ENCODE assay signal across 24 mouse cellular contexts in genomic region chr7:81063332-81063731, GRCm38 (mm10). TPM values are rescaled to one million over a fixed set of nuclear protein-coding genes. Genes with fewer than 3 reads are reported as not detected.
DNase-seq lines count a peak whose midpoint lies in the region; ATAC-seq and TF ChIP-seq lines count a peak whose summit lies in the region.
"Had no signal": no experiment of that assay in that cellular context is flagged by ENCODE, and none has a peak within 500 bp of the region (broad histone marks: within the 10 kb centered on the region; RNA-seq: fewer than 3 reads in every experiment).

No protein-coding gene starts in this region.

- TF ChIP-seq EP300 in ES-Bruce4 (IDR thresholded peaks at IDR 0.05; ENCODE audit: insufficient read depth, low read depth, low read length), result peak; percentile 94

- H3K9me3 ChIP-seq in heart, embryonic 13.5 days, result no peaks in the 10 kb centered on the region
- H3K9me3 ChIP-seq in ES-Bruce4 (replicated peaks; ENCODE audit: control insufficient read depth, insufficient read depth, low read length, poor library complexity, severe bottlenecking) (no peaks in the 10 kb centered on the region), ES-E14 (ENCODE audit: control insufficient read depth, insufficient read depth, low read depth, low read length) (no peaks in the 10 kb centered on the region)
- H3K9me3 ChIP-seq: embryonic facial prominence, embryonic 15.5 days; forebrain, embryonic 10.5 days; heart, embryonic 15.5 days; hindbrain, embryonic 12.5 days had no signal

- H3K4me3 ChIP-seq in heart, embryonic 13.5 days, result no peak overlapping the region
- peak overlapping the region; percentile 51 for H3K4me3 ChIP-seq in ES-Bruce4 (ENCODE audit: low read depth, low read length)
- H3K4me3 ChIP-seq in ES-E14 (ENCODE audit: insufficient read depth in 1 of 2, low read depth in 1 of 2, low read length in 2 of 2, poor library complexity in 1 of 2, severe bottlenecking in 1 of 2), result peak overlapping the region; percentile 16 to 55
- H3K4me3 ChIP-seq: embryonic facial prominence, embryonic 15.5 days; erythroblast, embryonic 14.5 days; forebrain, embryonic 10.5 days; heart, adult 2 months; heart, embryonic 15.5 days; hindbrain, embryonic 12.5 days had no signal

- no peak for ATAC-seq in heart, embryonic 13.5 days (ENCODE audit: extremely low read depth, insufficient number of reproducible peaks, low FRiP score, low TSS enrichment)
- ATAC-seq: forebrain, embryonic 14.5 days; hindbrain, embryonic 16.5 days; inflammation-experienced regulatory T-cells, adult 6 months had no signal

- no peak overlapping the region for H3K9ac ChIP-seq in heart, embryonic 13.5 days
- H3K9ac ChIP-seq in ES-Bruce4 (ENCODE audit: low read depth, poor library complexity, severe bottlenecking), result peak overlapping the region; percentile 40
- H3K9ac ChIP-seq in ES-E14 (ENCODE audit: insufficient read depth, low read depth, low read length, poor library complexity, severe bottlenecking), result peak overlapping the region; percentile 28; the same call in 1 of the 2 replicates
- H3K9ac ChIP-seq: embryonic facial prominence, embryonic 15.5 days; heart, embryonic 15.5 days; hindbrain, embryonic 12.5 days had no signal

- DNase-seq in heart, adult 18-20 months, result no peak
- peak; percentile 72 for DNase-seq in ES-E14 (ENCODE audit: low read depth, low spot score)
- no peak for DNase-seq in kidney, adult 18-20 months
- no peak for DNase-seq in kidney, postnatal 36 days
- DNase-seq: adrenal gland, postnatal 10 days; cerebellum, adult 11 months; cerebellum, adult 8-10 months; cerebellum, postnatal 14 days; embryo, embryonic 11 days; heart, adult 2 months; heart, postnatal 4 days; kidney, adult 11 months had no signal

- 62% methylated on average over 9 of the region's 9 CpGs for WGBS in heart, embryonic 13.5 days

- H3K27ac ChIP-seq in heart, embryonic 13.5 days (replicated peaks), result 0 out of 2 replicates have a peak overlapping the region, but pooled peaks have one; percentile 1
- H3K27ac ChIP-seq in ES-Bruce4 (ENCODE audit: insufficient read depth, low read length) (peak overlapping the region; percentile 62), ES-E14 (ENCODE audit: insufficient read depth, low read depth, low read length, poor library complexity, severe bottlenecking) (peak overlapping the region; percentile 51)
- H3K27ac ChIP-seq: embryonic facial prominence, embryonic 15.5 days; forebrain, embryonic 10.5 days; heart, adult 2 months; heart, embryonic 15.5 days; hindbrain, embryonic 12.5 days had no signal

- peak; percentile 5 for TF ChIP-seq POLR2A in ES-Bruce4 (IDR thresholded peaks at IDR 0.05; ENCODE audit: insufficient read depth, low read length)

- peaks cover 55% of the 10 kb centered on the region for H3K36me3 ChIP-seq in heart, embryonic 13.5 days
- H3K36me3 ChIP-seq in ES-Bruce4 (ENCODE audit: control insufficient read depth, insufficient read depth, low read length, poor library complexity, severe bottlenecking) (no peaks in the 10 kb centered on the region), ES-E14 (ENCODE audit: control insufficient read depth, insufficient read depth, low read length, poor library complexity, severe bottlenecking) (no peaks in the 10 kb centered on the region)
- H3K36me3 ChIP-seq: embryonic facial prominence, embryonic 15.5 days; forebrain, embryonic 10.5 days; hindbrain, embryonic 12.5 days had no signal

- in situ Hi-C loops in ES-E14 (cut with MboI; ENCODE audit: low sequenced_read_pairs in 2 of 2, unreplicated experiment in 2 of 2), result loop anchor here in 1 of 2 experiments (10.0 kb wide), 1 partner anchor 179 kb away; no protein-coding TSS in a partner anchor

- no peaks in the 10 kb centered on the region for H3K27me3 ChIP-seq in heart, embryonic 13.5 days (replicated peaks)
- H3K27me3 ChIP-seq in ES-Bruce4 (ENCODE audit: control insufficient read depth, insufficient read depth, low read length, poor library complexity, severe bottlenecking), result no peaks in the 10 kb centered on the region
- H3K27me3 ChIP-seq: embryonic facial prominence, embryonic 15.5 days; heart, embryonic 15.5 days; hindbrain, embryonic 12.5 days had no signal

- peaks cover 58% of the 10 kb centered on the region for H3K4me1 ChIP-seq in heart, embryonic 13.5 days
- peaks cover 5% of the 10 kb centered on the region for H3K4me1 ChIP-seq in ES-Bruce4 (ENCODE audit: control insufficient read depth, insufficient read depth, low read length)
- peaks cover 11 to 20% of the 10 kb centered on the region in 2 experiments; a peak in 3 of 4 replicates for H3K4me1 ChIP-seq in ES-E14 (ENCODE audit: control insufficient read depth in 2 of 2, insufficient read depth in 2 of 2, low read length in 2 of 2, poor library complexity in 1 of 2)

- no peak for TF ChIP-seq CTCF in ES-Bruce4 (IDR thresholded peaks at IDR 0.05; ENCODE audit: low read depth, low read length)

- H3K4me2 ChIP-seq in heart, embryonic 13.5 days, result no peak overlapping the region
- H3K4me2 ChIP-seq: embryonic facial prominence, embryonic 15.5 days; heart, embryonic 15.5 days; hindbrain, embryonic 12.5 days had no signal

TF ChIP-seq in ES-E14, 5 proteins besides CTCF, POLR2A, EP300 and RAD21:
- TF ChIP-seq HCFC1 (IDR thresholded peaks at IDR 0.05; ENCODE audit: borderline replicate concordance, insufficient read depth, low read length), result no peak

RNA-seq across cellular contexts. Expression of gene Alpk3, which starts 5.9 kb away (rescaled TPM):
- polyA plus RNA-seq in heart, embryonic 13.5 days (2015; fragmentation: Nextera tagmentation; extraction: Ambion mirVana), result 21.4 and 23.5 TPM in 2 replicates
- total RNA-seq in heart, adult 18-20 months (2021), result 100 to 1,000 TPM; 112 to 119 TPM
- 3.1 and 3.2 TPM in 2 replicates for polyA plus RNA-seq in ES-Bruce4 (2011; ENCODE audit: insufficient read depth, insufficient read length, low read depth, missing spikeins)
- total RNA-seq in ES-E14 (2012; rRNA removed), result 3.3 and 9.4 TPM in 2 replicates

RNA-seq across cellular contexts. Expression of gene Slc28a1, which starts 51.3 kb away (rescaled TPM):
- 0.05 and 0.11 TPM in 2 replicates for polyA plus RNA-seq in heart, embryonic 13.5 days (2015; fragmentation: Nextera tagmentation; extraction: Ambion mirVana)
- total RNA-seq in heart, adult 18-20 months (2021), result under 1 TPM; 0.12 to 0.21 TPM
- polyA plus RNA-seq in ES-Bruce4 (2011; ENCODE audit: insufficient read depth, insufficient read length, low read depth, missing spikeins), result 4.5 and 4.7 TPM in 2 replicates
- 44.8 and 69.2 TPM in 2 replicates for total RNA-seq in ES-E14 (2012; rRNA removed)
- total RNA-seq: common myeloid progenitor, adult 5-6 weeks had no signal
- polyA plus RNA-seq: embryonic facial prominence, embryonic 11.5 days; embryonic facial prominence, embryonic 15.5 days; erythroblast, embryonic 14.5 days; forebrain, embryonic 10.5 days; forebrain, embryonic 14.5 days; hindbrain, embryonic 12.5 days; hindbrain, embryonic 16.5 days; inflammation-experienced regulatory T-cells, adult 6 months had no signal

Comparison
In these comparisons a context has a peak if more than half of its experiments do, and no peak if none do; other contexts are left out.
1. H3K27ac ChIP-seq: peak in every context shown above with its lines; median percentile 62 in ES-Bruce4; 51 in ES-E14; 1 in heart, embryonic 13.5 days.
2. RNA of gene Alpk3, which starts 5.9 kb away (total RNA-seq): 112 to 119 TPM in heart, adult 18-20 months; 3.3 to 9.4 TPM in ES-E14; every median in the first group is over 10 times any median in the second.
3. RNA of gene Slc28a1, which starts 51.3 kb away (total RNA-seq): 44.8 to 69.2 TPM in ES-E14; 0.12 to 0.21 TPM in heart, adult 18-20 months; every median in the first group is over 10 times any median in the second.